17 mouse cellular contexts compared by ENCODE assay signal in genomic region chr11:80539056-80539455, GRCm38 (mm10).
"Had no signal": no experiment of that assay in that cellular context is flagged by ENCODE, and none has a peak within 500 bp of the region (broad histone marks: within the 10 kb centered on the region; RNA-seq: fewer than 3 reads in every experiment).

No protein-coding gene starts in this region.

- H3K9ac ChIP-seq: liver, embryonic 13.5 days; neural tube, embryonic 12.5 days; neural tube, embryonic 15.5 days had no signal

- H3K4me3 ChIP-seq: left cerebral cortex, adult 2 months; liver, embryonic 13.5 days; neural tube, embryonic 12.5 days; neural tube, embryonic 15.5 days had no signal

- H3K36me3 ChIP-seq: liver, embryonic 13.5 days; neural tube, embryonic 12.5 days; neural tube, embryonic 15.5 days had no signal

- H3K27ac ChIP-seq: left cerebral cortex, adult 2 months; liver, embryonic 13.5 days; neural tube, embryonic 12.5 days; neural tube, embryonic 15.5 days; stomach, postnatal 0 days had no signal

- H3K27me3 ChIP-seq: liver, embryonic 13.5 days; neural tube, embryonic 12.5 days; neural tube, embryonic 15.5 days had no signal

- H3K4me1 ChIP-seq: liver, embryonic 13.5 days; neural tube, embryonic 12.5 days; neural tube, embryonic 15.5 days had no signal

- H3K4me2 ChIP-seq: liver, embryonic 13.5 days; midbrain, embryonic 11.5 days; neural tube, embryonic 12.5 days; neural tube, embryonic 15.5 days had no signal

- H3K9me3 ChIP-seq: liver, embryonic 13.5 days; neural tube, embryonic 12.5 days; neural tube, embryonic 15.5 days had no signal

- DNase-seq: kidney, postnatal 10 days; kidney, postnatal 36 days; layer of hippocampus, postnatal 36 days; liver, embryonic 13.5 days; lung, adult 2 months; lung, postnatal 14 days; lung, postnatal 4 days; midbrain, embryonic 14.5 days; right cerebral cortex, adult 18-20 months; right cerebral cortex, postnatal 14 days; right cerebral cortex, postnatal 4 days; thymus, postnatal 25 days had no signal
